Comparison of ENCODE assay signal across 9 mouse cellular contexts in the genomic region with DNA sequence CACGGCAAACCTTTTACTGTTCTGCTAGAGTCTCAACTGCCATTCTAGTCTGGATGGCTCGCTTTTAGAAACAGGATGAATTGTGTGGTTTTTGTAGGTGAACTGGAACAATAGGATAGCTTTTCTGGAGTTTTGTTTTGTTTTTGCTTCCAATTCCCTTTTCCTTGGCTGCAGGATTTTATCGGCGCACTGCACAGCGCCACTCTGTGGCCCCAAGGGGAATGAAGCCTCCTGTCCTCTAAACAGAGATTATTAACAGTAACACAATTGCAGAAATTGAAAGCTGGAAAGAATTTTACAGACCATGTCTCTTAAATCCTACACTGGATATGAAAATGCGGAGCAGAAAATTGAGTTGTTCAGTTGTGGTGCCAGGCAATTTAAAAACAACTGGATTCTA. TPM values are rescaled to one million over a fixed set of nuclear protein-coding genes. Genes with fewer than 3 reads are reported as not detected.
A peak's percentile ranks its signal among the peaks of the same experiment; 100 is the strongest.
DNase-seq lines count a peak whose midpoint lies in the region; ATAC-seq and TF ChIP-seq lines count a peak whose summit lies in the region.
"Had no signal": no experiment of that assay in that cellular context is flagged by ENCODE, and none has a peak within 500 bp of the region (broad histone marks: within the 10 kb centered on the region; RNA-seq: fewer than 3 reads in every experiment).

No protein-coding gene starts in this region.

- no peaks in the 10 kb centered on the region for H3K4me1 ChIP-seq in forebrain, postnatal 0 days (ENCODE audit: insufficient read depth)
- no peaks in the 10 kb centered on the region for H3K4me1 ChIP-seq in forebrain, embryonic 13.5 days
- no peaks in the 10 kb centered on the region for H3K4me1 ChIP-seq in liver, adult 2 months (ENCODE audit: control insufficient read depth, insufficient read depth, low read length)
- H3K4me1 ChIP-seq in liver, embryonic 12.5 days: no peaks in the 10 kb centered on the region
- no peaks in the 10 kb centered on the region for H3K4me1 ChIP-seq in hindbrain, postnatal 0 days (ENCODE audit: insufficient read depth, low read length)
- no peaks in the 10 kb centered on the region for H3K4me1 ChIP-seq in thymus, adult 2 months (replicated peaks; ENCODE audit: control insufficient read depth, insufficient read depth, low read length)
- H3K4me1 ChIP-seq in kidney, embryonic 14.5 days (ENCODE audit: control insufficient read depth, insufficient read depth, low read length): no peaks in the 10 kb centered on the region
- H3K4me1 ChIP-seq: limb, embryonic 12.5 days had no signal

- TF ChIP-seq CTCF in forebrain, postnatal 0 days (IDR thresholded peaks at IDR 0.05; ENCODE audit: low read depth): peak; percentile 86
- peak; percentile 67 for TF ChIP-seq CTCF in liver, adult 2 months (IDR thresholded peaks at IDR 0.05; ENCODE audit: low read depth, low read length)
- peak; percentile 83 for TF ChIP-seq CTCF in hindbrain, postnatal 0 days (IDR thresholded peaks at IDR 0.05; ENCODE audit: low read depth)
- TF ChIP-seq CTCF in thymus, adult 2 months (IDR thresholded peaks at IDR 0.05; ENCODE audit: borderline replicate concordance, control insufficient read depth, extremely low read depth, insufficient read depth, low read length, poor library complexity): no peak

- no peak overlapping the region for H3K27ac ChIP-seq in forebrain, postnatal 0 days (ENCODE audit: low read depth, low read length)
- H3K27ac ChIP-seq in forebrain, embryonic 13.5 days: no peak overlapping the region
- H3K27ac ChIP-seq in liver, adult 2 months (replicated peaks; ENCODE audit: insufficient read depth, low read depth, low read length): no peak overlapping the region
- H3K27ac ChIP-seq in liver, embryonic 12.5 days: no peak overlapping the region
- no peak overlapping the region for H3K27ac ChIP-seq in hindbrain, postnatal 0 days
- no peak overlapping the region for H3K27ac ChIP-seq in thymus, adult 2 months (ENCODE audit: control insufficient read depth, insufficient read depth, low read length)
- no peak overlapping the region for H3K27ac ChIP-seq in kidney, embryonic 14.5 days (ENCODE audit: low read depth, low read length)
- H3K27ac ChIP-seq: limb, embryonic 12.5 days had no signal

- no peak overlapping the region for H3K9ac ChIP-seq in forebrain, postnatal 0 days
- no peak overlapping the region for H3K9ac ChIP-seq in forebrain, embryonic 13.5 days
- no peak overlapping the region for H3K9ac ChIP-seq in liver, adult 2 months (ENCODE audit: low read depth, low read length)
- H3K9ac ChIP-seq in liver, embryonic 12.5 days: no peak overlapping the region
- H3K9ac ChIP-seq in hindbrain, postnatal 0 days (replicated peaks; ENCODE audit: low read length): no peak overlapping the region
- no peak overlapping the region for H3K9ac ChIP-seq in kidney, embryonic 14.5 days (ENCODE audit: low read depth, low read length)
- H3K9ac ChIP-seq: limb, embryonic 12.5 days had no signal

- H3K4me2 ChIP-seq in forebrain, postnatal 0 days (ENCODE audit: low read depth): no peak overlapping the region
- no peak overlapping the region for H3K4me2 ChIP-seq in forebrain, embryonic 13.5 days
- no peak overlapping the region for H3K4me2 ChIP-seq in liver, embryonic 12.5 days
- H3K4me2 ChIP-seq in hindbrain, postnatal 0 days (ENCODE audit: low read depth, low read length): 0 out of 2 replicates have a peak overlapping the region, but pooled peaks have one; percentile 8
- no peak overlapping the region for H3K4me2 ChIP-seq in kidney, embryonic 14.5 days (replicated peaks; ENCODE audit: low read depth, low read length)
- H3K4me2 ChIP-seq: limb, embryonic 12.5 days had no signal

- no peaks in the 10 kb centered on the region for H3K9me3 ChIP-seq in forebrain, postnatal 0 days (ENCODE audit: low read length)
- H3K9me3 ChIP-seq in forebrain, embryonic 13.5 days (replicated peaks): no peaks in the 10 kb centered on the region
- H3K9me3 ChIP-seq in liver, embryonic 12.5 days (replicated peaks): no peaks in the 10 kb centered on the region
- no peaks in the 10 kb centered on the region for H3K9me3 ChIP-seq in hindbrain, postnatal 0 days (ENCODE audit: low read length)
- no peaks in the 10 kb centered on the region for H3K9me3 ChIP-seq in kidney, embryonic 14.5 days (ENCODE audit: control insufficient read depth, low read length)
- H3K9me3 ChIP-seq: limb, embryonic 12.5 days had no signal

- WGBS in forebrain, postnatal 0 days: 35% methylated on average over 6 of the region's 6 CpGs
- WGBS in forebrain, embryonic 13.5 days: 36% methylated on average over 6 of the region's 6 CpGs
- WGBS in liver, adult 2 months: 43% methylated on average over 6 of the region's 6 CpGs
- 37% methylated on average over 6 of the region's 6 CpGs for WGBS in liver, embryonic 12.5 days (ENCODE audit: insufficient replicate concordance)
- WGBS in hindbrain, postnatal 0 days: 36% methylated on average over 6 of the region's 6 CpGs
- WGBS in thymus, adult 2 months: 47% methylated on average over 6 of the region's 6 CpGs
- 42% methylated on average over 6 of the region's 6 CpGs for WGBS in kidney, embryonic 14.5 days

- H3K27me3 ChIP-seq in forebrain, postnatal 0 days (ENCODE audit: insufficient read depth, low read length): no peaks in the 10 kb centered on the region
- H3K27me3 ChIP-seq in forebrain, embryonic 13.5 days: peaks cover 6% of the 10 kb centered on the region; the same call in 1 of the 2 replicates
- H3K27me3 ChIP-seq in liver, adult 2 months (ENCODE audit: control insufficient read depth, insufficient read depth, low read length): no peaks in the 10 kb centered on the region
- H3K27me3 ChIP-seq in liver, embryonic 12.5 days (replicated peaks): peaks cover 22% of the 10 kb centered on the region
- H3K27me3 ChIP-seq in hindbrain, postnatal 0 days (ENCODE audit: insufficient read depth, low read length): no peaks in the 10 kb centered on the region
- no peaks in the 10 kb centered on the region for H3K27me3 ChIP-seq in thymus, adult 2 months (ENCODE audit: control insufficient read depth, insufficient read depth, low read length)
- H3K27me3 ChIP-seq in kidney, embryonic 14.5 days (ENCODE audit: control insufficient read depth, insufficient read depth, low read length): no peaks in the 10 kb centered on the region

- H3K36me3 ChIP-seq in forebrain, postnatal 0 days (ENCODE audit: insufficient read depth): no peaks in the 10 kb centered on the region
- H3K36me3 ChIP-seq in forebrain, embryonic 13.5 days (ENCODE audit: poor library complexity, severe bottlenecking): no peaks in the 10 kb centered on the region
- no peaks in the 10 kb centered on the region for H3K36me3 ChIP-seq in liver, adult 2 months (ENCODE audit: control insufficient read depth, insufficient read depth, low read length)
- no peaks in the 10 kb centered on the region for H3K36me3 ChIP-seq in liver, embryonic 12.5 days
- no peaks in the 10 kb centered on the region for H3K36me3 ChIP-seq in hindbrain, postnatal 0 days (ENCODE audit: insufficient read depth, low read length)
- no peaks in the 10 kb centered on the region for H3K36me3 ChIP-seq in thymus, adult 2 months (ENCODE audit: control insufficient read depth, insufficient read depth, low read length)
- no peaks in the 10 kb centered on the region for H3K36me3 ChIP-seq in kidney, embryonic 14.5 days (ENCODE audit: control insufficient read depth, insufficient read depth, low read length)
- H3K36me3 ChIP-seq: limb, embryonic 12.5 days had no signal

- TF ChIP-seq POLR2A in liver, adult 2 months (IDR thresholded peaks at IDR 0.05; ENCODE audit: extremely low read depth, insufficient read depth, low read length): no peak
- no peak for TF ChIP-seq POLR2A in thymus, adult 2 months (IDR thresholded peaks at IDR 0.05; ENCODE audit: control insufficient read depth, extremely low read depth, insufficient read depth, low read length, poor library complexity)

- no peak for ATAC-seq in forebrain, postnatal 0 days
- no peak for ATAC-seq in forebrain, embryonic 13.5 days
- ATAC-seq in liver, embryonic 12.5 days: no peak
- no peak for ATAC-seq in hindbrain, postnatal 0 days
- no peak for ATAC-seq in kidney, embryonic 14.5 days (ENCODE audit: low FRiP score, low TSS enrichment)

- peak; percentile 68 for DNase-seq in forebrain, postnatal 0 days
- no peak for DNase-seq in liver, adult 2 months (ENCODE audit: extremely low read depth, low read depth, low spot score)
- peak; percentile 33 for DNase-seq in R1 (ENCODE audit: low read depth, low spot score)
- peak; percentile 78 for DNase-seq in hindbrain, postnatal 0 days (ENCODE audit: low spot score)
- DNase-seq in thymus, adult 2 months: no peak

- no peaks in the 10 kb centered on the region for H3K79me2 ChIP-seq in liver, adult 2 months (ENCODE audit: control insufficient read depth, insufficient read depth, low read length)

- H3K4me3 ChIP-seq in forebrain, postnatal 0 days (ENCODE audit: low read depth, low read length): no peak overlapping the region
- H3K4me3 ChIP-seq in forebrain, embryonic 13.5 days: no peak overlapping the region
- no peak overlapping the region for H3K4me3 ChIP-seq in liver, adult 2 months (ENCODE audit: insufficient read depth, low read depth, low read length)
- no peak overlapping the region for H3K4me3 ChIP-seq in liver, embryonic 12.5 days
- H3K4me3 ChIP-seq in hindbrain, postnatal 0 days (ENCODE audit: low read length): no peak overlapping the region
- no peak overlapping the region for H3K4me3 ChIP-seq in thymus, adult 2 months (ENCODE audit: control insufficient read depth, insufficient read depth, low read length)
- no peak overlapping the region for H3K4me3 ChIP-seq in kidney, embryonic 14.5 days (ENCODE audit: low read length)
- H3K4me3 ChIP-seq: limb, embryonic 12.5 days had no signal

RNA-seq across cellular contexts. Expression of gene Jhy, which starts 18.6 kb away (rescaled TPM):
- 0.46 and 1.0 TPM in 2 replicates for total RNA-seq in forebrain, postnatal 0 days (2014; rRNA removed)
- polyA plus RNA-seq in forebrain, postnatal 0 days (2015; fragmentation: Nextera tagmentation; extraction: Ambion mirVana): 0.53 and 1.1 TPM in 2 replicates
- 0.48 and 0.57 TPM in 2 replicates for polyA plus RNA-seq in forebrain, embryonic 13.5 days (2015; fragmentation: Nextera tagmentation; extraction: Ambion mirVana)
- total RNA-seq in liver, adult 2 months (2014; rRNA removed): not detected in 2 replicates
- polyA plus RNA-seq in liver, adult 2 months (2012; rRNA removed): not detected in 2 replicates
- 0.05 TPM in 1 of 2 replicates, not detected in the other for polyA plus RNA-seq in liver, embryonic 12.5 days (2016; fragmentation: Nextera tagmentation; extraction: Ambion mirVana)
- 0.90 and 0.99 TPM in 2 replicates for total RNA-seq in hindbrain, postnatal 0 days (2014; rRNA removed)
- 1.1 and 1.8 TPM in 2 replicates for polyA plus RNA-seq in hindbrain, postnatal 0 days (2015; fragmentation: Nextera tagmentation; extraction: Ambion mirVana)
- polyA plus RNA-seq in thymus, adult 2 months (2012; rRNA removed): not detected in 2 replicates
- 0.34 and 0.60 TPM in 2 replicates for polyA plus RNA-seq in kidney, embryonic 14.5 days (2014; fragmentation: Nextera tagmentation; extraction: Ambion mirVana)
- polyA plus RNA-seq: limb, embryonic 12.5 days had no signal

RNA-seq across cellular contexts. Expression of gene Crtam, which starts 21.9 kb away (rescaled TPM):
- 0.10 and 0.54 TPM in 2 replicates for total RNA-seq in forebrain, postnatal 0 days (2014; rRNA removed)
- 0.11 and 0.14 TPM in 2 replicates for polyA plus RNA-seq in forebrain, postnatal 0 days (2015; fragmentation: Nextera tagmentation; extraction: Ambion mirVana)
- polyA plus RNA-seq in forebrain, embryonic 13.5 days (2015; fragmentation: Nextera tagmentation; extraction: Ambion mirVana): not detected in 2 replicates
- total RNA-seq in liver, adult 2 months (2014; rRNA removed): not detected in 2 replicates
- not detected in 2 replicates for polyA plus RNA-seq in liver, adult 2 months (2012; rRNA removed)
- polyA plus RNA-seq in liver, embryonic 12.5 days (2016; fragmentation: Nextera tagmentation; extraction: Ambion mirVana): 0.11 TPM in 1 of 2 replicates, not detected in the other
- 0.04 and 0.42 TPM in 2 replicates for total RNA-seq in hindbrain, postnatal 0 days (2014; rRNA removed)
- polyA plus RNA-seq in hindbrain, postnatal 0 days (2015; fragmentation: Nextera tagmentation; extraction: Ambion mirVana): 0.21 and 0.52 TPM in 2 replicates
- polyA plus RNA-seq in thymus, adult 2 months (2012; rRNA removed): 0.13 and 0.47 TPM in 2 replicates
- 0.15 and 0.17 TPM in 2 replicates for polyA plus RNA-seq in kidney, embryonic 14.5 days (2014; fragmentation: Nextera tagmentation; extraction: Ambion mirVana)

Comparison
In these comparisons a context has a peak if more than half of its experiments do, and no peak if none do; other contexts are left out.
1. DNase-seq: peak in forebrain, postnatal 0 days (single experiment), R1 (single experiment) and hindbrain, postnatal 0 days (single experiment); none in liver, adult 2 months (single experiment) and thymus, adult 2 months (single experiment).